Mouse (Mus musculus) liver, embryonic 14.5 days (tissue): Measurements from ENCODE around the gene Txnrd2. TPM values are rescaled to one million over a fixed set of nuclear protein-coding genes. Genes with fewer than 3 reads are reported as not detected.

Experiments used
- ATAC-seq: fragments of 200-750 bp; cut with Nextera tagmentation; 2 replicates; pipeline ENCODE4 v1.8.0; 2017; ENCODE audit warnings: moderate number of reproducible peaks, mild to moderate bottlenecking, moderate library complexity; ENCODE audit not compliant: insufficient read depth
- DNase-seq, 3 experiments: peaks; one replicate each; pipeline ENCODE4 v3.0.0-alpha.2; 2012 to 2013; ENCODE audit warnings: low read depth in 3 of 3, low spot score in 3 of 3
- H3K27ac ChIP-seq: fragments of 300-500 bp; sonication (generic); 2 replicates; pipeline ENCODE4 v1.5.1; 2014; ENCODE audit warnings: moderate library complexity, mild to moderate bottlenecking, control low read depth, inconsistent platforms
- H3K27me3 ChIP-seq: fragments of 300-500 bp; sonication (generic); 2 replicates; pipeline ENCODE4 v1.6.1; 2014; ENCODE audit warnings: mild to moderate bottlenecking, low read length, moderate library complexity; ENCODE audit not compliant: control insufficient read depth, insufficient read depth
- H3K36me3 ChIP-seq: fragments of 300-500 bp; sonication (generic); replicated peaks from 2 replicates; pipeline ENCODE4 v1.6.1; 2014; ENCODE audit warnings: low read depth; ENCODE audit not compliant: control insufficient read depth, insufficient read depth
- H3K4me1 ChIP-seq, 2 experiments: fragments of 200-500 bp in 1 of 2; fragments of 300-500 bp in 1 of 2; sonication (generic) in 1 of 2; replicated peaks; 2 replicates each; pipeline ENCODE4 v1.6.1; 2012 to 2014; ENCODE audit warnings: antibody characterized with exemption in 1 of 2, inconsistent platforms in 1 of 2, low read length in 1 of 2; ENCODE audit not compliant: control insufficient read depth in 2 of 2, insufficient read depth in 2 of 2
- H3K4me2 ChIP-seq: fragments of 300-500 bp; sonication (generic); 2 replicates; pipeline ENCODE4 v1.6.1; 2014; ENCODE audit warnings: low read depth, mild to moderate bottlenecking, control low read depth, moderate library complexity
- H3K4me3 ChIP-seq, 2 experiments: fragments of 200-500 bp in 1 of 2; fragments of 300-500 bp in 1 of 2; sonication (generic) in 1 of 2; 2 replicates each; pipeline ENCODE4 v1.5.1; 2012 to 2014; ENCODE audit warnings: low read depth in 2 of 2, low read length in 2 of 2, mild to moderate bottlenecking in 2 of 2, control low read depth in 1 of 2, inconsistent platforms in 1 of 2, moderate library complexity in 1 of 2; ENCODE audit not compliant: insufficient read depth in 1 of 2
- H3K9ac ChIP-seq: fragments of 300-500 bp; sonication (generic); replicated peaks from 2 replicates; pipeline ENCODE4 v1.6.1; 2014; ENCODE audit warnings: mild to moderate bottlenecking, control low read depth, moderate library complexity
- H3K9me3 ChIP-seq: fragments of 300-500 bp; sonication (generic); 2 replicates; pipeline ENCODE4 v1.6.1; 2016; ENCODE audit warnings: low read length, mixed read lengths; ENCODE audit not compliant: control insufficient read depth
- CTCF ChIP-seq: IDR thresholded peaks from 2 replicates; pipeline ENCODE4 v1.5.1; 2016; ENCODE audit warnings: antibody characterized with exemption, low read depth, control low read depth
- EP300 ChIP-seq: IDR thresholded peaks from 2 replicates; pipeline ENCODE4 v1.6.1; 2016; ENCODE audit warnings: antibody characterized with exemption, low read depth
- WGBS: fragments of 180-500 bp; shearing (Covaris S2); extraction: QIAGEN DNeasy Blood & Tissue Kit; methylation state at CpG from one replicate; pipeline ENCODE4 v1.1.7; 2014; ENCODE audit not compliant: insufficient replicate concordance; 5-methylcytosine and 5-hydroxymethylcytosine counted together
- polyA plus RNA-seq, 2 experiments: library from polyadenylated mRNA; depleted of rRNA in 1 of 2; stranded (reverse) in 1 of 2; unstranded in 1 of 2; fragments of >200 nt; fragmentation: Nextera tagmentation in 1 of 2; extraction: Ambion mirVana in 1 of 2; gene quantifications; 2 replicates each; pipeline versions ENCODE4 v1.2.1 to v1.2.3; 2012 to 2014

Txnrd2 gene
- polyA plus RNA-seq, 2 experiments: 112 to 113 TPM

GRCm38 (mm10) chr16:18396201-18396600 lies 30.0 kb upstream of the Txnrd2 start:
- 78% methylated on average over 2 of the region's 2 CpGs for WGBS
- Histone ChIP-seq H3K4me1 (peaks cover 22 to 23% of the 10 kb centered on the region in 2 experiments), H3K9me3 (no peaks in the 10 kb centered on the region), H3K4me2 (no peak overlapping the region), H3K9ac (no peak overlapping the region), H3K27me3 (no peaks in the 10 kb centered on the region), H3K27ac (no peak overlapping the region), H3K4me3 (no peak overlapping the region), H3K36me3 (no peaks in the 10 kb centered on the region)
- TF ChIP-seq CTCF: no peak
- ATAC-seq (no peak), DNase-seq (no peak)

DNA sequence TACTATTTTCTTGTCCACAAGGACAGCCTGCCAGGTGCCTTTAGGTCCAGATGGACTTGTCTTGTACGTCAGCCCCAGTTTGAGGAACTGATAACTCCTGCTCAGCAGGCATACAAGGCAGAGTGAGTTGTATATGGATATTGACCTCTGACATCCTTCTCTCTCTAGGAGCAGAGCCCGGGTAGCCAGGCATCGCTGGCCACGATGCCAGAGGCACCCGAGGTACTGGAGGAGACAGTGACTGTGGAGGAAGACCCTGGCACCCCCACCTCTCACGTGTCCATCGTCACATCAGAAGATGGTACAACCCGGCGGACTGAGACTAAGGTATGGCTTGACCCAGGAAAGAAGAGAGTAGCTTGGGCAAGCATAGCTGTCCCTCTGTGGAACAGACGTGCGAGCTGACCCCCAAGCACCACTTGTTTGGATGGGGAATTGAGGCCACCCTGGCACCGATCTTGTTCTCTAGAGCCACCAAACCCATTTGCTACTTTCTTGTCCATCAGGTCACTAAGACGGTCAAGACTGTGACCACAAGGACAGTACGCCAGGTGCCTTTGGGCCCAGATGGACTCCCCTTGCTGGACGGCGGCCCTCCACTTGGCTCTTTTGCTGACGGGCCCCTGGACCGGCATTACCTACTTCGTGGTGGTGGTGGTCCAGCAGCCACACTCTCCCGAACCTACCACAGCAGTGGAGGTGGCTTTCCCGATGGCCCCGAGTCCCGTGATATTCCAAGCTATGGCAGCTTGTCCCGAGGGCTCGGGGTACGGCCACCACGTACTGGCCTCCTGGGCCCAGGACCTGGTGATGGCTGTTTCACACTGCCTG lies 29.2 kb upstream of the Txnrd2 start:
- DNase-seq (no peak), ATAC-seq (no peak)
- Histone ChIP-seq H3K4me3 (no peak overlapping the region), H3K36me3 (no peaks in the 10 kb centered on the region), H3K27ac (no peak overlapping the region), H3K4me1 (peaks cover 15 to 19% of the 10 kb centered on the region in 2 experiments), H3K9me3 (no peaks in the 10 kb centered on the region), H3K27me3 (no peaks in the 10 kb centered on the region), H3K4me2 (no peak overlapping the region), H3K9ac (no peak overlapping the region)
- WGBS: 85% methylated on average over 27 of the region's 27 CpGs
- TF ChIP-seq EP300 (no peak), CTCF (no peak)

DNA sequence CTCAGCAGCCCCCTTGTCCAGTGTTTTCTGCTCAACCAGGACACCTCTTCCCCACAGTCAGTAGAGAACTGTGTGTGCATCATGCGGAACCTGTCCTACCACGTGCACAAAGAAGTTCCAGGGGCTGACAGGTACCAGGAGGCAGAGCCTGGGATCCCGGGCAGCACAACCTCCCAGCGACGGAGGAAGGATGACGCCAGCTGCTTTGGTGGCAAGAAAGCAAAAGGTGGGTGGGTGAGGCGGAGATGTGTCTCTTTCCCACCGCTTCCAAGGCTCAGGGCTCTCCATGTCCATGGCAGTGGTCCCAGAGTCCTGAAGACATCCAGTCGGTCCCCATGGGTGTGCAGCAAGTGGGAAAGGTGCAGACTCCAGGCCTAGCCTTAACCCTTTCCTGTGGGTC lies 26.2 kb upstream of the Txnrd2 start:
- Histone ChIP-seq H3K9ac (no peak overlapping the region), H3K27ac (no peak overlapping the region), H3K9me3 (no peaks in the 10 kb centered on the region), H3K4me1 (no peaks in the 10 kb centered on the region), H3K27me3 (no peaks in the 10 kb centered on the region), H3K4me2 (no peak overlapping the region), H3K4me3 (no peak overlapping the region), H3K36me3 (no peaks in the 10 kb centered on the region)
- ATAC-seq: no peak
- 65% methylated on average over 9 of the region's 9 CpGs for WGBS
- TF ChIP-seq EP300 (no peak), CTCF (no peak)
- DNase-seq: no peak

DNA sequence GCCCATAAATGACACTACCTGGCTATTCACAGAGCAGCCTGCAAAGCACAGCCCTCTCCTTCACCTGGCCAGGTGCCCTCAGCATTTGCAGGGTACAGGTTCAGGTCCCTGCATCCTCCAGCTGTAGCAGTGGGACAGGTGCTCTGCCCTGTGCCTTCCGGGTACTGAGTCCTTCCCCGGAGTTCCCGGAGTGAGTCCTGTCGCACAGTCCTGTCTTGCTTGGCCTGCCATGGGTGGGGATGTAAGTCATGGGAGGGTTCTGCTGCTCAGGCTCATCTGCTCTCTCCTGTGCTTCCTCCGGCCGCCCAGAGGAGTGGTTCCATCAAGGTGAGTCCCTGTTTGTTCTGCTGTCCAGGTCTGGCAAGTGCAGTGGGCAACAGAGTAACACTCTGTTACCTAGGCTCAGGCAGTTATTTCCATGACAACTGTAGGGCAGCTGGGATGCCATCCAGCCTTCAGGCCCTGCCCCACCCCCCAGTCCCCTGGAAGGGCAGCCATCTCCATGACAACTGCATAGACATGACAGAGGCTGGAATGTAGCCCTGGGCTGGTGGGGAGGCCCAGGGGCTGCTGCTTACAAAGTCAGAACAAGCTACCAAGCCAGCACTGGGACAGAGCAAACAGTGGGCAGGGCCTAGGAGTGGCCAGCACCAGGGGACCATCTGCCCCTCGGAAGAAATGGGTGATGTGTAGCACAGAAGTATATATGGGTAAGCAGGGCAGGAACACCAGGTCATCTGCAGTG lies 25.5 kb upstream of the Txnrd2 start:
- H3K36me3 ChIP-seq: no peaks in the 10 kb centered on the region
- H3K9me3 ChIP-seq: no peaks in the 10 kb centered on the region
- H3K27ac ChIP-seq: no peak overlapping the region
- H3K4me3 ChIP-seq: no peak overlapping the region
- no peak overlapping the region for H3K4me2 ChIP-seq
- no peaks in the 10 kb centered on the region for H3K27me3 ChIP-seq
- 0 out of 4 replicates have a peak, but pooled peaks cover 0 to 1% of the 10 kb centered on the region in 2 experiments for H3K4me1 ChIP-seq
- DNase-seq: no peak
- no peak for TF ChIP-seq EP300
- 77% methylated on average over 7 of the region's 7 CpGs for WGBS
- ATAC-seq: no peak
- H3K9ac ChIP-seq: no peak overlapping the region

DNA sequence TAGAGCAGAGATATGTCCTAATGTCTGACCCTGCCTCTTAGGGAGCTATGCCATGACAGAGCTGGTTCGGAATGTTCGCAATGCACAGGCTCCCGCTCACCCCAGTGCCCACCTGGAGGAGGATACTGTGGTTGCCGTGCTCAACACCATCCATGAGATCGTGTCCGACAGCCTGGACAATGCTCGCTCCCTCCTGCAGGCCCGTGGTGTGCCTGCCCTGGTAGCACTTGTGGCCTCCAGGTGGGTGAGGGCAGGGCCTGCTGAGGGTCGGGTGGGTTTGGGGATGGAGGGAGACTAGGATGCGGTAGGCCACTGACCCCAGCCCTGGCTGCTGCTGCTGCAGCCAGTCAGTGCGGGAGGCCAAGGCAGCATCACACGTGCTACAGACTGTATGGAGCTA lies 22.9 kb upstream of the Txnrd2 start:
- WGBS: 84% methylated on average over 12 of the region's 12 CpGs

More for the DNA sequence above, 22.9 kb upstream of the Txnrd2 start:
- Histone ChIP-seq H3K4me1 (0 out of 4 replicates have a peak, but pooled peaks cover 0 to 3% of the 10 kb centered on the region in 2 experiments), H3K4me2 (no peak overlapping the region), H3K4me3 (no peak overlapping the region), H3K9ac (no peak overlapping the region), H3K9me3 (no peaks in the 10 kb centered on the region), H3K27ac (no peak overlapping the region), H3K27me3 (no peaks in the 10 kb centered on the region), H3K36me3 (peaks cover 8% of the 10 kb centered on the region)
- no peak for DNase-seq
- TF ChIP-seq EP300 (no peak), CTCF (no peak)
- no peak for ATAC-seq
